Mouse (Mus musculus) left cerebral cortex, adult 11 months (tissue): ENCODE data around the gene Dcaf12l1.
"Not testable (repeated sequence)": the region's sequence is repeated elsewhere in the genome, so short reads cannot be mapped to it uniquely, and the experiment has no call there.

Source experiments
- DNase-seq: peaks from one replicate; pipeline ENCODE4 v3.0.0; 2022; ENCODE audit warnings: low spot score

Dcaf12l1 gene

GRCm38 (mm10) chrX:44789761-44790411, at the start of gene Dcaf12l1:
Gene Dcaf12l1 (minus strand): TSS chrX:44790197.
- peak; percentile 58 for DNase-seq

GRCm38 (mm10) chrX:44809356-44809755, 19.4 kb upstream of the Dcaf12l1 start:
- not testable (repeated sequence) for DNase-seq

GRCm38 (mm10) chrX:44789036-44789760, 799 bp downstream of the Dcaf12l1 start:
- no peak for DNase-seq
